Mouse (Mus musculus) thymus, adult 2 months (tissue): ENCODE data around the gene Fam107b. TPM values are rescaled to one million over a fixed set of nuclear protein-coding genes. Genes with fewer than 3 reads are reported as not detected.
A peak's percentile ranks its signal among the peaks of the same experiment; 100 is the strongest.

Experiments used
- DNase-seq: peaks from one replicate; pipeline ENCODE4 v3.0.0; 2021
- H3K27ac ChIP-seq: fragments of 200-500 bp; 2 replicates; pipeline ENCODE4 v1.5.1; 2012; ENCODE audit warnings: low read length, control low read depth; ENCODE audit not compliant: control insufficient read depth, insufficient read depth
- H3K27me3 ChIP-seq: fragments of 200-500 bp; 2 replicates; pipeline ENCODE4 v1.6.1; 2012; ENCODE audit warnings: mild to moderate bottlenecking, low read length, moderate library complexity, mixed read lengths; ENCODE audit not compliant: control insufficient read depth, insufficient read depth
- H3K36me3 ChIP-seq: fragments of 200-500 bp; 2 replicates; pipeline ENCODE4 v1.6.1; 2012; ENCODE audit warnings: mild to moderate bottlenecking, low read length, moderate library complexity; ENCODE audit not compliant: control insufficient read depth, insufficient read depth
- H3K4me1 ChIP-seq: fragments of 200-500 bp; replicated peaks from 2 replicates; pipeline ENCODE4 v1.6.1; 2012; ENCODE audit warnings: low read length; ENCODE audit not compliant: control insufficient read depth, insufficient read depth
- H3K4me3 ChIP-seq: fragments of 200-500 bp; 2 replicates; pipeline ENCODE4 v1.5.1; 2012; ENCODE audit warnings: mild to moderate bottlenecking, low read length, control low read depth, moderate library complexity; ENCODE audit not compliant: control insufficient read depth, insufficient read depth
- CTCF ChIP-seq: fragments of 200-500 bp; IDR thresholded peaks from 2 replicates; pipeline ENCODE4 v1.5.1; 2012; ENCODE audit warnings: mild to moderate bottlenecking, control low read depth, low read length, moderate library complexity, borderline replicate concordance; ENCODE audit not compliant: control insufficient read depth, poor library complexity, insufficient read depth; ENCODE audit errors: extremely low read depth
- POLR2A ChIP-seq: fragments of 200-500 bp; IDR thresholded peaks from 2 replicates; pipeline ENCODE4 v1.6.1; 2012; ENCODE audit warnings: mild to moderate bottlenecking, low read length, control low read depth, moderate library complexity; ENCODE audit not compliant: control insufficient read depth, poor library complexity, insufficient read depth; ENCODE audit errors: extremely low read depth
- WGBS: fragments of 180-500 bp; shearing (Covaris S2); methylation state at CpG from one replicate; pipeline ENCODE4 v1.1.7; 2018; 5-methylcytosine and 5-hydroxymethylcytosine counted together
- polyA plus RNA-seq: library from polyadenylated mRNA; depleted of rRNA; stranded (reverse); fragments of >200 nt; gene quantifications from 2 replicates; pipeline ENCODE4 v1.2.3, GENCODE M21; 2012

Gene Fam107b
- polyA plus RNA-seq, 1 experiment = 81.3 TPM

DNA sequence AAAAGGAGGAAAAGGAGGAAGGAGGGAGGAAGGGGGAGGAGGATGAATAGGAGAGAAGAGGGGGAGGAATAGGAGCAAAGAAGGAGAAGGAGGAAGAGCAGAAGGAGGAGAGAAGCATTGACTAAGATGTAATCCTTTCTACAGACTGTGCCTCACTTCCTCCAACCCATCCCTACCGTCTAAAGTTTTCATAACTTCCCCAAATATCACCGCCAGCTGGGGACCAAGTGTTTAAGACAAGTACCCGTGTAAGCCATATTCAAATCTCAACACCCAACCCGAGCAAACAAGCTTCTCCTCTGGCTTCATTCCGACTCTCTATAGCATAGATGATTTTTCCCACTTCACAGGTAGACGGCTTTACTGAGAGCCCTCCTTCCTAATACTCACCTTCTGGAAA lies 86.5 kb downstream of the Fam107b start:
- H3K4me3 ChIP-seq = no peak overlapping the region
- H3K27me3 ChIP-seq = no peaks in the 10 kb centered on the region
- 37% methylated on average over 6 of the region's 6 CpGs for WGBS
- no peaks in the 10 kb centered on the region for H3K36me3 ChIP-seq
- peaks cover 43% of the 10 kb centered on the region for H3K4me1 ChIP-seq
- DNase-seq = peak; percentile 22
- H3K27ac ChIP-seq = peak overlapping the region; percentile 99
- TF ChIP-seq CTCF (no peak), POLR2A (no peak)

DNA sequence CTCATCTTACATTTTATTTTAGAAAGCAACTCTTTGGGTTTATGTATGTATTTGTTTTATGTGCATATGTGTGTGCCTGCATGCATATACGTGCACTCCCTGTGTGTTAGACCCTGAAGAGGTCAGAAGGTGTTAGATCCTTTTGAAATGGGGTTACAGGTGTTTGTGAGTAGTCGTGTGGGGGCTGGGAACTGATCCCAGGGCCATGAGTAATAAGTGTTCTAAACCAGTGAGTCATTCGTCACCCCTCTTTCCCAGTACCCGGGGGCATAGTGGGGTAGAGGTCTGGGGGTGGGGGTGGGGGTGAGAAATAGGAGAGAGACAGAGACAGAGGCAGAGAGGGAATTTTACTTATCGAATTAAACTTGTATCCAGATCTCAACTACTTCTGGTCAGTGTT lies 87.1 kb downstream of the Fam107b start:
- no peak overlapping the region for H3K4me3 ChIP-seq
- TF ChIP-seq POLR2A (no peak), CTCF (no peak)
- H3K4me1 ChIP-seq = peaks cover 43% of the 10 kb centered on the region
- peak overlapping the region; percentile 99 for H3K27ac ChIP-seq
- DNase-seq = peak; percentile 40
- WGBS = 9% methylated on average over 5 of the region's 5 CpGs
- H3K27me3 ChIP-seq = no peaks in the 10 kb centered on the region
- no peaks in the 10 kb centered on the region for H3K36me3 ChIP-seq

DNA sequence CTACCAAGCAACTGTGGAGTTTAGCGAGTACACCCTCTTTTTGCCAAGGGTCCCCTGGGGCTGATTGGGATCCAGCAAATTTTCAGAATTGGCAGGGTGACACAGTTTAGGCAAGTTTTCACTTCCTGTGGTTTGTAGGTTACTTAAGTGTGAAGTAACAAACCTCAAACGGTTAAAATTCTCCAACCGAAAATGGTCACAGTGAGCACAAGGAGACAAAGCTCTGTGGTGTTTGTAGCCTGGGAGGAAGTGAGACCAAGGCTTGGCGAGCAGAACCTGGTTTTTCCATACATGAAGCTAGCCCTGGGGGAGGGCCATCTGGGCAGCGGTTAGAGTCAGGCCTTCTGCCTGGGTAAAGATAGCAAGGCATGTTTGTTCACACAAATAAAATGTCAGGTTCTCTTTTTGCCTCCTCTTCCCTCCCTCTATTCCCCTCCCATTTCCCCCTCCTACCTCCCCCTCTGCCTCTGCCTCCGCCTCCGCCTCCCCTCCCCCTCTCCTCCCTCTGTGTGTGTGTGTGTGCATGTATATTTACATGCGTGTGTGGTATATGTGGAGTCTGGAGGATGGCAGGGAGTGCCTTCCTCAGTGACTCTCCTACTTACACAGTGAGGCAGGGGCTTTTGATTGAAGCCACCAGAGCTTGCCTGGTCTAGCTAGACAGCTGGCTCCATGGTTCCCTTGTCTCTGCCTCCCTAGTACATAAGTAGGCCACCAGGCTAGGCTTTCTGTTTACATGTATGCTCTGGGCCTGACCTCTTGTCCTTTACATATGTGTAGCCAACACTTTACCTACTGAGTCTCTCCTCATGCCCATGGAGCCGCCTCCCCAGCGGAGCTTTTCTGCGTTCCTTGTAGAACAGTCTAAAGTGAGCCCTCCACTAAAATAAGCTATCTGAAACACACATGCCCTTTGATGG lies 87.8 kb downstream of the Fam107b start:
- H3K27me3 ChIP-seq = no peaks in the 10 kb centered on the region
- 18% methylated on average over 11 of the region's 11 CpGs for WGBS
- H3K4me1 ChIP-seq = peaks cover 43% of the 10 kb centered on the region
- H3K27ac ChIP-seq = peak overlapping the region; percentile 99
- H3K36me3 ChIP-seq = no peaks in the 10 kb centered on the region
- H3K4me3 ChIP-seq = peak overlapping the region; percentile 13; the same call in 1 of the 2 replicates
- no peak for TF ChIP-seq CTCF
- no peak for TF ChIP-seq POLR2A
- peak; percentile 78 for DNase-seq

DNA sequence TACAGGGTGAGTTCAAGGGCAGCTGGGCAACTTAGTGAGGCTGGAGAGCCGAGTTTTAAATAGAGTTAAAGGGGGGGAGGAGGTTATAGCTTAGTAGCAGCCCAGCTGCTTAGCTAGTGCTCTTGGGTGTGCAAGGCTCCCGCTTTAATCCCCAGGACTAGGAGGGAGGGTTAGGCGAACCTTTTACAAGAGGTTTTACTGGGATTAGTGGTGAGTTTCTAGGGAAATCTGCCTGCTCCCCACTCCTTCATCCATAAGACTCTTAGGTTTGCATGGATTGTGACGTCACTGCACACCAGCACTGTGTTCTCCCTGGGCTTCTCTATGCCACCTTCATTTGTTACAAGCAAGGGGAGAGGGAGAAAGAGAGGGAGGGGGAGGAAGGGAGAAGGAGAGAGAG lies 88.6 kb downstream of the Fam107b start:
- no peak overlapping the region for H3K4me3 ChIP-seq
- H3K36me3 ChIP-seq = no peaks in the 10 kb centered on the region
- TF ChIP-seq CTCF (no peak), POLR2A (no peak)
- H3K27ac ChIP-seq = peak overlapping the region; percentile 99
- WGBS = 25% methylated on average over 4 of the region's 4 CpGs
- no peaks in the 10 kb centered on the region for H3K27me3 ChIP-seq
- no peak for DNase-seq
- peaks cover 45% of the 10 kb centered on the region for H3K4me1 ChIP-seq

DNA sequence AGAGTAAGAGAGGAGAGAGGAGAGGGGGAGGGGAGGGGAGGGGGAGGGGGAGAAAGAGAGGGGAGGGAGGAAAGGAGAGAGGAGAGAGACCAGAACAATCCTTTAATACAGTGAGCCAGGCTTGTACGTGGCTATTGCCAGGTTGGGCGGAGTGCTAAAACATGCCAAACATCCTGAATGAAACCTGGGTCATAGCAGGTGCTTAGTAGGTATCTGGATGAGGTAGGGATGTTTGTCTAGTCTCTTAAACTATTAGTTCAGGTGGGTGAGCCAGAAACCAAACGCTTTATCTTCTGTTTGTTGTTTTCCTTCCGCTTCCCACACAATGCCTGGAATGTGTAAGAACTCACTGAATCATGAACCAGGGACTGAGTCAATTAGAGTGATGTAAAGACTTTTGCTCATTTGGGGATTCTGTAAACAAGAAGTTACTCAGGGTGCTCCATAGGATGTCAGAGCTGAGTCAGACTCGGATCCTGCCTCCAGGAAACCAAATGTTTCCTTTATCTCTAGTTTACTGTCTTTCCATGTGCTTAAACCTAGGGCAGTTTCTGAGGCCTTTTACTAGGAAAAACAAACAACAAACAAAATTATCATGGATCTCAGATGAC lies 89.1 kb downstream of the Fam107b start:
- peak overlapping the region; percentile 99 for H3K27ac ChIP-seq
- TF ChIP-seq CTCF (no peak), POLR2A (no peak)
- no peaks in the 10 kb centered on the region for H3K36me3 ChIP-seq
- no peak overlapping the region for H3K4me3 ChIP-seq
- no peaks in the 10 kb centered on the region for H3K27me3 ChIP-seq
- H3K4me1 ChIP-seq = peaks cover 46% of the 10 kb centered on the region
- no peak for DNase-seq
- 62% methylated on average over 5 of the region's 5 CpGs for WGBS

DNA sequence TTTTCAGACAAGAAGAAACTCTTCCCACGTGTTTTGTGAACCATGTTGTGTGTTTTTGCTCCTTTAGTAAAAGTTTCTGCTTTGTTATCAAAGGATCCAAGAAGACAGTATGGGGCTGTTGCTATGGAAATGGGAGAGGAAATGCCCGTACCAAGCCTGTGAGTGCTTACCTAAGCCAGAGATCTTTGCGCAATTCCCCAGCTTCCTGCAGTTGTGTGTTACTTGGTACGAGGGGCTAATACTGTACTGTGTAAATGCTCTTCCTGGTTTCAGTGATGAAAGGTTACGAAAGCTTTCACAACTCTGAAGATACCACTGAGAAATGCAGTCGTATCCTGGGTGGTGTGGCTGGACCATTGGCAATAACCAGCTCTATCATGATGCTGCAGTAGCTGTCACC lies 93.8 kb downstream of the Fam107b start:
- Histone ChIP-seq H3K4me1 (peaks cover 15% of the 10 kb centered on the region), H3K36me3 (no peaks in the 10 kb centered on the region), H3K27me3 (no peaks in the 10 kb centered on the region), H3K27ac (no peak overlapping the region), H3K4me3 (no peak overlapping the region)
- WGBS = 40% methylated on average over 6 of the region's 6 CpGs
- no peak for DNase-seq
- TF ChIP-seq POLR2A (no peak), CTCF (no peak)

DNA sequence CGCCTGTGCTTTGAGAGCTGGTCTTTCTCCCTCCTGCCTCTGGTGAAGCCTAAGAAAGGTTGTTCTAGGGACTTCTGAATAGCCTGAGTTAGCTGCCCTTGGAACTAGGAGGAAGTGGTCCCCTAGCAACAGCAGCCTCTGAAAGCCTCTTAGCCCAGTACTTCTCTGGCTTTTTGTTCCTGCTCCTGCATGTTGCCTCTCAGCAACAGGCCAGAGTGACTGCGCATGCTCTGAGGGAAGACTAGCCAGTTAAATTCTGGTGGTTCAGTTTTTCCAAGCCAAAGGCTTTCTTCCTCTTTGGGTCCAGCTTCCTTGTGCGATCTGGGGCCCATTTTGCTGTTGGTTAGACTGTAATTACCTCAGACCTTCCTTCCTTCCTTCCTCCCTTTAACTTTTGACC lies 98.4 kb downstream of the Fam107b start:
- no peaks in the 10 kb centered on the region for H3K27me3 ChIP-seq
- peaks cover 17% of the 10 kb centered on the region for H3K4me1 ChIP-seq
- H3K4me3 ChIP-seq = no peak overlapping the region
- TF ChIP-seq CTCF (no peak), POLR2A (no peak)
- peak; percentile 35 for DNase-seq
- WGBS = 50% methylated on average over 3 of the region's 3 CpGs
- H3K27ac ChIP-seq = no peak overlapping the region
- H3K36me3 ChIP-seq = no peaks in the 10 kb centered on the region
